ENCODE assay signal across 11 mouse cellular contexts in genomic region chr9:83353316-83353715, GRCm38 (mm10).
"Had no signal": no experiment of that assay in that cellular context is flagged by ENCODE, and none has a peak within 500 bp of the region (broad histone marks: within the 10 kb centered on the region; RNA-seq: fewer than 3 reads in every experiment).

No protein-coding gene starts in this region.

- DNase-seq: kidney, postnatal 25 days; layer of hippocampus, adult 9-11 months; left cerebral cortex, postnatal 4 days; liver, postnatal 0 days; lung, embryonic 14.5 days; lung, postnatal 36 days; right cerebral cortex, adult 18-20 months; right cerebral cortex, postnatal 14 days; right cerebral cortex, postnatal 4 days; thymus, adult 2 months; thymus, postnatal 25 days had no signal
